Mouse (Mus musculus) bone marrow macrophage, adult 2 months (primary cell): Measurements from ENCODE around the gene Gm28042.

Source experiments
- CTCF ChIP-seq: IDR thresholded peaks from 2 replicates; pipeline ENCODE4 v1.5.1; 2012; ENCODE audit warnings: low read depth, mild to moderate bottlenecking, low read length, moderate library complexity
- POLR2A ChIP-seq: IDR thresholded peaks from 2 replicates; pipeline ENCODE4 v1.6.1; 2012; ENCODE audit warnings: mild to moderate bottlenecking, low read depth, low read length, borderline replicate concordance

GRCm38 (mm10) chr2:120076076-120076705 lies 48.9 kb downstream of the Gm28042 start:
- TF ChIP-seq POLR2A (no peak), CTCF (no peak)
